Mouse (Mus musculus): Measurements from ENCODE around the gene Gm28035. TPM values are rescaled to one million over a fixed set of nuclear protein-coding genes. Genes with fewer than 3 reads are reported as not detected.

Gene Gm28035
- polyA plus RNA-seq (2015; fragmentation: Nextera tagmentation; extraction: Ambion mirVana): 0.21 and 0.36 TPM in 2 replicates

DNA sequence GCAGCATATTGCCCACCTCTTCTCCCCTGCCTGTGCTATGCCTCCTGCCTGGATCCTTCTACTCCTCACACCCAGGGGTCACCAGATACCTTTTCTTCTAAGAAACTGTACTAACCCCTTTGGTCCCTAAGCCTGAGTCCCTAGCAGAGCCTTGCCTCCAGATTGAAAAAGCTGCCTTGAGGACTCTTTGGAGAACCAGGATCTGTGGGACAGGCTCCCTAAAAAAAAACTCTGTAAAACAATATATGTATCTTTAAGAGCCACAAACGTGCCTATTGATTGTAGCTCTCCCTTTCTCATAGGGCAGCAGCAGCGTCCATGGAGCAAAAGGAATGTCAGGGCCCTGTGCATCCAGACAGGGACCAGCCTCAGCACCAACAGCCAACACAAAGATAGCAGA, at the start of gene Gm28035:
Gene Gm28035 (plus strand): TSS at position 301 of the 400 bp plus-strand sequence.
- Histone ChIP-seq H3K9ac (peak within 1 kb of the TSS; percentile 88), H3K4me1 (peaks cover 35% of the 10 kb centered on the region), H3K4me2 (peak within 1 kb of the TSS; percentile 77; the same call in 1 of the 2 replicates), H3K36me3 (ENCODE audit: poor library complexity, severe bottlenecking) (peaks cover 57% of the 10 kb centered on the region), H3K9me3 (replicated peaks) (no peaks in the 10 kb centered on the region), H3K27me3 (no peaks in the 10 kb centered on the region), H3K27ac (no peak within 1 kb of the TSS), H3K4me3 (0 out of 2 replicates have a peak within 1 kb of the TSS, but pooled peaks have one; percentile 81)
- no peak for ATAC-seq
- 80% methylated on average over 2 of the region's 2 CpGs for WGBS

DNA sequence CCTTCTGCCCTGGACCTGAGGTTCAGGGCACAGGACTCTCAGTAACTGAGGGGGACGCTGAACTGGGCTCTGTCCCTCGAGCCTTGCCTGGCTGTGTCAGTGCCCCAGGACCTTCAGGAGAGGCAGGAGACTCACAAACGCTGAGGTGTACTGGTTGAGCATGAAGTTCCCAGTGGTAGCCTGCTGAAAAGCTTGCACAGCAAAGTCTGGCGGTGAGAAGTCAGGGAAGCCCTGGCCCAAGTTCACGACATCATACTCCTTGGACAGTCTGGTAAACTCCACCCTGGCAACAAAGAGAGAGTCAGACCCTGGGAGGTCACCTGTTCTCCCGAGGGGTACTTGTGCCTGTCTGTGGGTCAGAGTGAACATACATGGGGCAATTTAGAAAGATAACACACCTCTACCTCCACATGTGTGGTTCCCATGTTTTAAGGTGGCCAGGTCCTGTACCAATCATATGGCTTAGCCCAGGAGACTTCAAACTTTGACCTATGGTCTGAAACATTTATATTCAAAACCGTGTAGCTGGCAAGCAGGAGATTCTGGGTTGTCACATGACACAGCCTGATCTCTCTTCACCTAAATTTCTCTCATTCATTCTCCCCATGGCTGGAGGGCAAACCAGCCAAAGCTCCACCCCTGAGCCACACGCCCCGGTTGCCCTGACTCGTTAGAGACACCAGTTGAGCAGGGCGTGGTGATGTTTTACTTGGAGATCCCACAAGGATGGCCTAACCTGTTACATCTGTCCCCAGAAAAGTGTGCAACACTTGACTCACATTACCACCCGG, 48.4 kb upstream of the Gm28035 start:
- Histone ChIP-seq H3K27me3 (no peaks in the 10 kb centered on the region), H3K4me2 (no peak overlapping the region), H3K4me1 (peaks cover 3% of the 10 kb centered on the region; the same call in 1 of the 2 replicates), H3K4me3 (no peak overlapping the region), H3K9ac (no peak overlapping the region), H3K36me3 (ENCODE audit: poor library complexity, severe bottlenecking) (0 out of 2 replicates have a peak, but pooled peaks cover 4% of the 10 kb centered on the region), H3K27ac (no peak overlapping the region), H3K9me3 (replicated peaks) (no peaks in the 10 kb centered on the region)
- WGBS: 90% methylated on average over 12 of the region's 12 CpGs
- ATAC-seq: no peak

DNA sequence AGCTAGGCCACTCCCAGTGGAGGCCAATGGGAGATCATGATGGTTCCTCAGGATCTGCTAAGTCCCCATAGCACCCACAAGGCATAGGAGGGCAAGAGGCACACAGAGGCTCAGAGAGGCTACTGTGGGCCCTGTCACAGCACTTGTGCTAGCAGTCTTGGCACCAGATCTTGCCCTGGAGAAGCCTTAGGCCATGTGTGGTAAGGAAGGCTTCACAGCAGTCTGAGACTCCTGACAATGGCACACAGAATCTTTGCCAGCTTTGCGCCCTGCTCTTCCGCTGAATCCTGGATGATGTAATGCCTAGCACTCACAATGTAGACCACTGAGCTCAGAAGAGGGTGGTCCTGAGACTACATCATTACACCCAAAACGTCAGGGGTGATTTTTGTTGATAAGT, 45.7 kb upstream of the Gm28035 start:
- H3K4me1 ChIP-seq: peaks cover 3% of the 10 kb centered on the region; the same call in 1 of the 2 replicates
- H3K27me3 ChIP-seq: no peaks in the 10 kb centered on the region
- no peak overlapping the region for H3K27ac ChIP-seq
- no peak overlapping the region for H3K4me3 ChIP-seq
- WGBS: 75% methylated on average over 3 of the region's 3 CpGs
- H3K9ac ChIP-seq: no peak overlapping the region
- H3K9me3 ChIP-seq (replicated peaks): no peaks in the 10 kb centered on the region
- no peak for ATAC-seq
- 0 out of 2 replicates have a peak, but pooled peaks cover 4% of the 10 kb centered on the region for H3K36me3 ChIP-seq (ENCODE audit: poor library complexity, severe bottlenecking)
- no peak overlapping the region for H3K4me2 ChIP-seq

DNA sequence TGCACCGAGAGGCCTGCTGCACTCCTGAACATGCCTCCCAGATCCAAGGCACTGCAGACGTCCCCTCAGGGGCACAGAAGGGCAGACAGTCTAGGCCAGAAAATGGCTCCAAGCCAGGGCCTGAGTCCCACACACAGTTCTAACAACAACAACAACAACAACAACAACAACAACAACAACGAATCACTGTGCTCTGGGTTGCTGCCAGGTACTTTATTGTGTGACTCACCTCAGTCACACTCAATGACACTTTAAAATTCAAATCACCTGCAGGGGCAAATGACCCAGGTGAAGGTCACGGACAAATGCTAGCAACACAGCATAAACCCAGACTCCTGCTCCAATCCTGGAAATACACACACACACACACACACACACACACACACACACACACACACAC, 42.3 kb upstream of the Gm28035 start:
- no peak overlapping the region for H3K27ac ChIP-seq
- H3K4me2 ChIP-seq: no peak overlapping the region
- no peaks in the 10 kb centered on the region for H3K36me3 ChIP-seq (ENCODE audit: poor library complexity, severe bottlenecking)
- H3K27me3 ChIP-seq: no peaks in the 10 kb centered on the region
- WGBS: 58% methylated on average over 4 of the region's 4 CpGs
- no peak overlapping the region for H3K4me3 ChIP-seq
- ATAC-seq: no peak
- no peaks in the 10 kb centered on the region for H3K9me3 ChIP-seq (replicated peaks)
- peaks cover 3% of the 10 kb centered on the region; the same call in 1 of the 2 replicates for H3K4me1 ChIP-seq
- 0 out of 2 replicates have a peak overlapping the region, but pooled peaks have one; percentile 27 for H3K9ac ChIP-seq

DNA sequence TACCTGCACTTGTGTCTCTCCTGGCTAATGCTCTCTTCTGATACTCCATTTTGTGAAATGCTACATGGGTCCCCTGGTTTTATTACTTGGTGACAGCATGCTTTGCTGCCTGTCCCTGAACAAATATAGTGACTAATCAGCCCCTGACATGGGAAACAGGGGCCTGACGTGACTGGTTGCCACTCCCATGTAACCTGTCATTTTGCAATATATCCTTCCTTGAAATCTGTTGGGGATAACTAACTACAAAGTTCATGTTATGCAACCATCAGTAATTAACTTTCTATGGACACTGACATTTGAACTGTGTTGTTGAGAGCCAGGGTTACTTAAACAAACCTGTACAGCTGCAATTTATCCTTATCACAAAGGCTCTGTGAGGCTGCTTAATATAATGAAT, 40.4 kb upstream of the Gm28035 start:
- H3K4me1 ChIP-seq: peaks cover 7% of the 10 kb centered on the region
- WGBS: 81% methylated on average over 1 of the region's 1 CpGs
- H3K9ac ChIP-seq: no peak overlapping the region
- no peaks in the 10 kb centered on the region for H3K36me3 ChIP-seq (ENCODE audit: poor library complexity, severe bottlenecking)
- H3K27ac ChIP-seq: no peak overlapping the region
- no peak overlapping the region for H3K4me3 ChIP-seq
- H3K4me2 ChIP-seq: no peak overlapping the region
- ATAC-seq: no peak
- H3K27me3 ChIP-seq: no peaks in the 10 kb centered on the region
- no peaks in the 10 kb centered on the region for H3K9me3 ChIP-seq (replicated peaks)

DNA sequence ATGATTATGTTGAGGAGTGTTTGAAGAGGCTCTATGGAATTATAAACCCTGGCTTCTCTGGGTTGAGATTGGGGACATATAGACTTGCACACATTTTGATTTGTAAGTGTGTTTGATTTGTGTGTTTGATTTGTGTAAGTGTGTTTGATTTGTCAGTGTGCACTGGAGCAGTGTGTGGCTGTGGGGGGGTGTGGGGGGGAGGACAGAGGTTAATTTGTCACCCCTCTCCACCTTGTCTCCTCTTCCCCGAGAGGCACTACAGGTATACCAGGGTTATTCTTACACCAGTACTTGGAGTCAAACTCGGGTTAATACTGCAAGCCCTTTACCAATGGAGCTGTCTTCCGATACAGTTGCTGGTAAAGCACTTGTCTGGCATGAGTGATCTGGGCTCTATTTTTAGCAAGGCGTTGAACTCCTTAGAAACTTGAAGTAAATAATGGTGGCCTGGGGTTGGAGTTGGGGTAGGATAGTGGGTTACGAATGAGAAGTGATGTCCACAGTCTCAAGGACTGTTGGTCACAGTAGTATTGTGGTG, 39.9 kb upstream of the Gm28035 start:
- no peak for ATAC-seq
- 82% methylated on average over 5 of the region's 5 CpGs for WGBS

DNA sequence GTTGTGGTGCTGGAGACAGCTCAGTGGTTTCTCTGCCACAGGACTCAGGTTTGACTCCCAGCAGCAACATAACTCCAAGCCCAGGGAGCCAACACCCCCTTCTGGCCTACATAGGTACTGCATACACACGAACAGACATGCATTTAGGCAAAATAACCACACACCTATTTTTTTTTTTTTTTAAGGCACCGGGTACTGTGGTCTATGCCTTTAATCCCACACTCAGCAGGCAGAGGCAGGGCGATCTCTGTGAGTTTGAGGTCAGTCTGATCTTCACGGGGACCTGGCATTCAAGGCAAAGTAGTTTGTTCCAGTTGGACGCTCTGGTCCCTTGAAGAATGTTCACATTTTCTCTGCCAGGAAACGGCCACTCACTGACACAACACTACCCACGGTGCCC, 36.9 kb upstream of the Gm28035 start:
- H3K36me3 ChIP-seq (ENCODE audit: poor library complexity, severe bottlenecking): no peaks in the 10 kb centered on the region
- no peak overlapping the region for H3K4me2 ChIP-seq
- no peak overlapping the region for H3K27ac ChIP-seq
- ATAC-seq: no peak
- H3K9me3 ChIP-seq (replicated peaks): no peaks in the 10 kb centered on the region
- no peak overlapping the region for H3K4me3 ChIP-seq
- H3K4me1 ChIP-seq: peaks cover 16% of the 10 kb centered on the region
- no peaks in the 10 kb centered on the region for H3K27me3 ChIP-seq
- H3K9ac ChIP-seq: no peak overlapping the region
- 83% methylated on average over 7 of the region's 7 CpGs for WGBS

More for the DNA sequence above, 39.9 kb upstream of the Gm28035 start:
- Histone ChIP-seq H3K4me3 (no peak overlapping the region), H3K27ac (no peak overlapping the region), H3K9me3 (replicated peaks) (no peaks in the 10 kb centered on the region), H3K4me2 (no peak overlapping the region), H3K36me3 (ENCODE audit: poor library complexity, severe bottlenecking) (no peaks in the 10 kb centered on the region), H3K4me1 (peaks cover 8% of the 10 kb centered on the region), H3K9ac (no peak overlapping the region), H3K27me3 (no peaks in the 10 kb centered on the region)

DNA sequence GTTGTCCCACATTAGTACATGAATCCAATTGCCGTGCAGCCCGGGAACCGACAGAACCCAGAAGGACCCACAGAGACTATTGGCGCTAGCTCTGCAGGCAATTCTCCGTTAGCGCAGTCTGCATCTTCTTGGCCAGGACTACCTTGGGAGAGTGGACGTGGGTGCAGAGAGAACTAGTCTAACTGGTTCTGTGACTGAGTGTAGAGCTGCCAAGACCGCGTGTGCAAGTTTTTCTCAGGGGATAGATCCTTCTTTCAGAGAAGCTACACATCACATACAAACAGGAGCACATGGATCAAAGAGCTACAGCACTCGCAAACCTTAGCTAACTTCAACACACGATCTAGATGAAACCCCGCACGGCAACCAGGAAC, 35.1 kb upstream of the Gm28035 start:
- H3K27me3 ChIP-seq: no peaks in the 10 kb centered on the region
- H3K36me3 ChIP-seq (ENCODE audit: poor library complexity, severe bottlenecking): no peaks in the 10 kb centered on the region
- peak overlapping the region; percentile 45 for H3K27ac ChIP-seq
- H3K9ac ChIP-seq: peak overlapping the region; percentile 74
- peak overlapping the region; percentile 85 for H3K4me2 ChIP-seq
- peak overlapping the region; percentile 69 for H3K4me3 ChIP-seq
- H3K9me3 ChIP-seq (replicated peaks): no peaks in the 10 kb centered on the region
- ATAC-seq: peak; percentile 61
- H3K4me1 ChIP-seq: peaks cover 16% of the 10 kb centered on the region
- WGBS: 2% methylated on average over 13 of the region's 13 CpGs

DNA sequence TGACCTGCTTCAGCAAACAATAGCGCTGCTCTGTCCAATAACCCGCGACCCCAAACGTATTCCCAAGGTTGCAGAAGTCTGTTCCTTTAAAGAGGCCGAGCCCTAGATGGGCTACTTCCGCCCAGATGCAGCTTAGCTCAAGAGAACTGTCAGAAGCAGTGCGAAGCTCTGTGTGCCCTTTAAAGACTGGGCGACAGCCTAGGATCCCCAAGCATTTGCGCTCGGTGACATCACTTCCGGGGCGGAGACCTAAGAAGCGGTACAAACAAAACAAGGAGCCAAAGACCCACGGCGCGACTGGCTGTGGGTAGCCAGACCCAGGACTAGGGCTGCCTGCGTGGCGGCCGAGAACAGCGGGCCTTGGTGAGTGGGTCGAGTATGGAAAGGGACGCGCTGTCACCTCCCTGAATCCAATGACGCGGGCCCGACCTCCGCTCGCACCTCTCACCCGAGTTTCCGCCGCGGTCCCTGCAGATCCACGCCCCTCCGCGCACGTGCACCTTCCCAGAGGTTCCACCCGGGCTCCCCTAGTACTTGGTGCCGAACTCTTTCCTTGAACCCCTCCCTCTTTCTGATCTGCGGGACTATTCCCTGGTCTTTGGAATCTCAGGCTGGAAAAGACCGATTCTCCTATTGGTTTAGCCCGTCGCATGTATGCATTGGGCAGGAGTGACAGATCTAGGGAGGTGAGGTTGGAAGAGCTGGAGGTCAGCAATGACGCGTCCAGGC, 34.6 kb upstream of the Gm28035 start, which contains the start of gene Kyat1:
Gene Kyat1 (minus strand): TSS at position 219 of the 729 bp plus-strand sequence.
- Histone ChIP-seq H3K4me2 (peak within 1 kb of the TSS; percentile 85), H3K9ac (peak within 1 kb of the TSS; percentile 74), H3K9me3 (replicated peaks) (no peaks in the 10 kb centered on the region), H3K4me3 (peak within 1 kb of the TSS; percentile 69), H3K36me3 (ENCODE audit: poor library complexity, severe bottlenecking) (no peaks in the 10 kb centered on the region), H3K4me1 (peaks cover 16% of the 10 kb centered on the region), H3K27ac (peak within 1 kb of the TSS; percentile 45), H3K27me3 (no peaks in the 10 kb centered on the region)
- under 1% methylated on average over 44 of the region's 44 CpGs for WGBS
- peak; percentile 99 for ATAC-seq

DNA sequence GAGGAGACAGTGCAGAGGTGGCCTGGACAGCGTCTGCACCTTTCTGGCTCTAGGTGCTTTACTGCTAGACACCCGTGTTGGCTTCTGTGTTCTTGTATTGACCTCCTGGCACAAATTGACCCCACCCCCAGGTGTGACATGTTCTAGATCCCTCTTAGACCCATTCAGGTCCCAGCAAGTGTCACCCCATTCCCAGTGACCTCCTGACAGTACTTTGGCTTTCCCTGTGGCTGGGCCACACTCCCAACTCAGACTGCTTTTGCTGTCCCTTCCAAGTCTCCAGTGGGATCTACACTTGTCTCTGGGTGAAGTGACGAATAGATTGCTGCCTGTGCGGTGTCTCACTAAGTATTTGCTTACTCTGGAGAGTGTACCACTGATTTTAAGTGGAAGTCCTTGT, 33.0 kb upstream of the Gm28035 start:
- Histone ChIP-seq H3K27ac (no peak overlapping the region), H3K4me1 (peaks cover 16% of the 10 kb centered on the region), H3K36me3 (ENCODE audit: poor library complexity, severe bottlenecking) (no peaks in the 10 kb centered on the region), H3K9me3 (replicated peaks) (no peaks in the 10 kb centered on the region), H3K4me2 (no peak overlapping the region), H3K4me3 (no peak overlapping the region), H3K27me3 (no peaks in the 10 kb centered on the region), H3K9ac (no peak overlapping the region)
- no peak for ATAC-seq
- 89% methylated on average over 4 of the region's 4 CpGs for WGBS

DNA sequence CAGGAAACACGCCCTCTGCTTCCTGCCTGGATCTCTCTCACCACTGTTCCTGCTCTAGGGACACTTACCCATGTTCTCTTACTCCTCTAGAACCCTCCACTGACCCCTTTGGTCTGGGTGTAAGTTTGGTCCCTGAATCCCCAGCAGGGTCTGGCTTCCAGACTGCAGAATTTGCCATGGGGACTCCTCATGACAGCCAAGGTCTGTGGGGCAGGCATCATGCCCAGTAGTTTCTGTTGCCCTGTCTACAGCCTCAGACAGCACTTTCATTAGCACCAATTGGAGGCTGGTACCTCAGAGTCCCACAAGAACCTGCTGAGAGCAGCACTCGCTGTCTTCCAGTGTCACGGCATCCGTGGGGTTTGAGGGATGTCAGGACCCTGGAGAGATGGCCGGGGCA, 32.5 kb upstream of the Gm28035 start:
- no peak overlapping the region for H3K9ac ChIP-seq
- H3K27ac ChIP-seq: no peak overlapping the region
- H3K9me3 ChIP-seq (replicated peaks): no peaks in the 10 kb centered on the region
- WGBS: 79% methylated on average over 5 of the region's 5 CpGs
- no peak for ATAC-seq
- no peaks in the 10 kb centered on the region for H3K27me3 ChIP-seq
- H3K36me3 ChIP-seq (ENCODE audit: poor library complexity, severe bottlenecking): no peaks in the 10 kb centered on the region
- H3K4me2 ChIP-seq: no peak overlapping the region
- H3K4me3 ChIP-seq: no peak overlapping the region
- H3K4me1 ChIP-seq: peaks cover 16% of the 10 kb centered on the region

Measured in forebrain, embryonic 13.5 days (tissue).